Mouse (Mus musculus) forebrain, embryonic 12.5 days (tissue): ENCODE results near the gene Alpl. TPM values are rescaled to one million over a fixed set of nuclear protein-coding genes. Genes with fewer than 3 reads are reported as not detected.

ENCODE experiments used
- ATAC-seq: fragments of 200-750 bp; cut with Nextera tagmentation; 2 replicates; pipeline ENCODE4 v1.8.0; 2017; ENCODE audit warnings: moderate TSS enrichment; ENCODE audit not compliant: low FRiP score
- H3K27ac ChIP-seq: fragments of 300-500 bp; sonication (generic); 2 replicates; pipeline ENCODE4 v1.5.1; 2016; ENCODE audit warnings: mild to moderate bottlenecking
- H3K27me3 ChIP-seq: fragments of 300-500 bp; sonication (generic); 2 replicates; pipeline ENCODE4 v1.6.1; 2016; ENCODE audit warnings: mild to moderate bottlenecking
- H3K36me3 ChIP-seq: fragments of 300-500 bp; sonication (generic); replicated peaks from 2 replicates; pipeline ENCODE4 v1.6.1; 2016; ENCODE audit warnings: mild to moderate bottlenecking
- H3K4me1 ChIP-seq: fragments of 300-500 bp; sonication (generic); 2 replicates; pipeline ENCODE4 v1.6.1; 2016
- H3K4me2 ChIP-seq: fragments of 300-500 bp; sonication (generic); 2 replicates; pipeline ENCODE4 v1.6.1; 2016; ENCODE audit warnings: mild to moderate bottlenecking, moderate library complexity
- H3K4me3 ChIP-seq: fragments of 300-500 bp; sonication (generic); replicated peaks from 2 replicates; pipeline ENCODE4 v1.5.1; 2016; ENCODE audit warnings: mild to moderate bottlenecking
- H3K9ac ChIP-seq: fragments of 300-500 bp; sonication (generic); 2 replicates; pipeline ENCODE4 v1.6.1; 2016; ENCODE audit warnings: mild to moderate bottlenecking
- H3K9me3 ChIP-seq: fragments of 300-500 bp; sonication (generic); 2 replicates; pipeline ENCODE4 v1.6.1; 2016
- WGBS: fragments of 180-500 bp; shearing (Covaris S2); methylation state at CpG from one replicate; pipeline ENCODE4 v1.1.7; 2016; 5-methylcytosine and 5-hydroxymethylcytosine counted together
- polyA plus RNA-seq: library from polyadenylated mRNA; unstranded; fragments of >200 nt; fragmentation: Nextera tagmentation; extraction: Ambion mirVana; gene quantifications from 2 replicates; pipeline ENCODE4 v1.2.1, GENCODE M21; 2016

The Alpl gene
- polyA plus RNA-seq, 1 experiment from 2014 or later, result 13.1 TPM

- Histone ChIP-seq H3K4me1 (peaks cover 13% of the 10 kb centered on the region), H3K36me3 (no peaks in the 10 kb centered on the region), H3K27me3 (no peaks in the 10 kb centered on the region), H3K27ac (no peak overlapping the region), H3K4me3 (no peak overlapping the region), H3K9ac (no peak overlapping the region), H3K4me2 (no peak overlapping the region), H3K9me3 (no peaks in the 10 kb centered on the region)
- no peak for ATAC-seq
- WGBS, result 85% methylated on average over 9 of the region's 9 CpGs
Measured at GRCm38 (mm10) chr4:137747091-137747490, 49.1 kb downstream of the Alpl start.

- 59% methylated on average over 13 of the region's 13 CpGs for WGBS
- no peak overlapping the region for H3K27ac ChIP-seq
Measured at GRCm38 (mm10) chr4:137744433-137744918, 51.7 kb downstream of the Alpl start.

GRCm38 (mm10) chr4:137743791-137744190 is 52.4 kb downstream of the Alpl start:
- peaks cover 11% of the 10 kb centered on the region for H3K4me1 ChIP-seq
- no peaks in the 10 kb centered on the region for H3K9me3 ChIP-seq
- WGBS, result 69% methylated on average over 7 of the region's 7 CpGs
- H3K36me3 ChIP-seq, result no peaks in the 10 kb centered on the region
- H3K4me3 ChIP-seq, result no peak overlapping the region
- H3K27ac ChIP-seq, result no peak overlapping the region
- ATAC-seq, result no peak
- no peak overlapping the region for H3K9ac ChIP-seq
- H3K27me3 ChIP-seq, result no peaks in the 10 kb centered on the region
- no peak overlapping the region for H3K4me2 ChIP-seq

More at GRCm38 (mm10) chr4:137744433-137744918, 51.7 kb downstream of the Alpl start:
- H3K36me3 ChIP-seq, result no peaks in the 10 kb centered on the region
- 0 out of 2 replicates have a peak, but pooled peaks have one; percentile 20 for ATAC-seq
- H3K4me2 ChIP-seq, result no peak overlapping the region
- peaks cover 9% of the 10 kb centered on the region for H3K4me1 ChIP-seq
- H3K4me3 ChIP-seq, result no peak overlapping the region
- H3K9me3 ChIP-seq, result no peaks in the 10 kb centered on the region
- no peaks in the 10 kb centered on the region for H3K27me3 ChIP-seq
- no peak overlapping the region for H3K9ac ChIP-seq

GRCm38 (mm10) chr4:137740350-137740749 is 55.8 kb downstream of the Alpl start:
- 84% methylated on average over 7 of the region's 7 CpGs for WGBS
- Histone ChIP-seq H3K4me3 (no peak overlapping the region), H3K27me3 (no peaks in the 10 kb centered on the region), H3K36me3 (no peaks in the 10 kb centered on the region), H3K4me2 (no peak overlapping the region), H3K9ac (no peak overlapping the region), H3K4me1 (peaks cover 18% of the 10 kb centered on the region), H3K27ac (no peak overlapping the region), H3K9me3 (no peaks in the 10 kb centered on the region)
- ATAC-seq, result no peak

- ATAC-seq, result peak; percentile 85
- H3K9ac ChIP-seq, result no peak overlapping the region
- 51% methylated on average over 9 of the region's 9 CpGs for WGBS
- H3K4me1 ChIP-seq, result peaks cover 14% of the 10 kb centered on the region
- H3K9me3 ChIP-seq, result no peaks in the 10 kb centered on the region
- H3K4me2 ChIP-seq, result peak overlapping the region; percentile 35
- no peaks in the 10 kb centered on the region for H3K36me3 ChIP-seq
- no peaks in the 10 kb centered on the region for H3K27me3 ChIP-seq
- H3K4me3 ChIP-seq, result no peak overlapping the region
- H3K27ac ChIP-seq, result no peak overlapping the region
Measured at GRCm38 (mm10) chr4:137739151-137739923, 56.8 kb downstream of the Alpl start.

GRCm38 (mm10) chr4:137737760-137738159 is 58.4 kb downstream of the Alpl start:
- Histone ChIP-seq H3K4me3 (no peak overlapping the region), H3K36me3 (no peaks in the 10 kb centered on the region), H3K9ac (no peak overlapping the region), H3K27me3 (peaks cover 9% of the 10 kb centered on the region; the same call in 1 of the 2 replicates), H3K4me2 (no peak overlapping the region), H3K27ac (no peak overlapping the region), H3K9me3 (no peaks in the 10 kb centered on the region), H3K4me1 (peaks cover 14% of the 10 kb centered on the region)
- ATAC-seq, result no peak
- WGBS, result 74% methylated on average over 3 of the region's 3 CpGs

GRCm38 (mm10) chr4:137736220-137736701 is 59.9 kb downstream of the Alpl start:
- Histone ChIP-seq H3K27ac (no peak overlapping the region), H3K9ac (no peak overlapping the region), H3K4me2 (no peak overlapping the region), H3K9me3 (no peaks in the 10 kb centered on the region), H3K4me3 (no peak overlapping the region), H3K27me3 (peaks cover 15% of the 10 kb centered on the region), H3K36me3 (no peaks in the 10 kb centered on the region), H3K4me1 (peaks cover 14% of the 10 kb centered on the region)
- no peak for ATAC-seq
- WGBS, result 57% methylated on average over 11 of the region's 11 CpGs

- H3K9ac ChIP-seq, result no peak overlapping the region
- no peak overlapping the region for H3K4me3 ChIP-seq
- peaks cover 25% of the 10 kb centered on the region for H3K4me1 ChIP-seq
- H3K27ac ChIP-seq, result no peak overlapping the region
- peaks cover 39% of the 10 kb centered on the region for H3K27me3 ChIP-seq
- no peaks in the 10 kb centered on the region for H3K36me3 ChIP-seq
- H3K4me2 ChIP-seq, result no peak overlapping the region
- 72% methylated on average over 5 of the region's 5 CpGs for WGBS
- no peaks in the 10 kb centered on the region for H3K9me3 ChIP-seq
- ATAC-seq, result no peak
Measured at GRCm38 (mm10) chr4:137733459-137733858, 62.7 kb downstream of the Alpl start.

GRCm38 (mm10) chr4:137732962-137733361 is 63.2 kb downstream of the Alpl start:
- 93% methylated on average over 3 of the region's 3 CpGs for WGBS

GRCm38 (mm10) chr4:137732361-137732760 is 63.8 kb downstream of the Alpl start:
- Histone ChIP-seq H3K4me3 (no peak overlapping the region), H3K27me3 (peaks cover 49% of the 10 kb centered on the region), H3K36me3 (no peaks in the 10 kb centered on the region), H3K9me3 (no peaks in the 10 kb centered on the region), H3K27ac (no peak overlapping the region), H3K4me2 (no peak overlapping the region), H3K4me1 (peaks cover 36% of the 10 kb centered on the region), H3K9ac (no peak overlapping the region)
- 72% methylated on average over 3 of the region's 3 CpGs for WGBS
- ATAC-seq, result no peak

More at GRCm38 (mm10) chr4:137732962-137733361, 63.2 kb downstream of the Alpl start:
- Histone ChIP-seq H3K4me2 (no peak overlapping the region), H3K27me3 (peaks cover 44% of the 10 kb centered on the region), H3K4me1 (peaks cover 30% of the 10 kb centered on the region), H3K4me3 (no peak overlapping the region), H3K9me3 (no peaks in the 10 kb centered on the region), H3K36me3 (no peaks in the 10 kb centered on the region), H3K27ac (no peak overlapping the region), H3K9ac (no peak overlapping the region)
- ATAC-seq, result no peak

GRCm38 (mm10) chr4:137731891-137732290 is 64.3 kb downstream of the Alpl start:
- Histone ChIP-seq H3K4me1 (peaks cover 41% of the 10 kb centered on the region), H3K27ac (no peak overlapping the region), H3K9me3 (no peaks in the 10 kb centered on the region), H3K4me3 (no peak overlapping the region), H3K27me3 (peaks cover 52% of the 10 kb centered on the region), H3K4me2 (no peak overlapping the region), H3K36me3 (no peaks in the 10 kb centered on the region), H3K9ac (no peak overlapping the region)
- no peak for ATAC-seq
- WGBS, result 69% methylated on average over 10 of the region's 10 CpGs

- Histone ChIP-seq H3K9ac (no peak overlapping the region), H3K27me3 (peaks cover 54% of the 10 kb centered on the region), H3K36me3 (no peaks in the 10 kb centered on the region), H3K9me3 (no peaks in the 10 kb centered on the region), H3K4me3 (no peak overlapping the region), H3K27ac (no peak overlapping the region), H3K4me1 (peaks cover 35% of the 10 kb centered on the region), H3K4me2 (no peak overlapping the region)
- WGBS, result 82% methylated on average over 8 of the region's 8 CpGs
- no peak for ATAC-seq
Measured at GRCm38 (mm10) chr4:137730757-137731156, 65.4 kb downstream of the Alpl start.

GRCm38 (mm10) chr4:137730134-137730533 is 66.0 kb downstream of the Alpl start:
- no peak overlapping the region for H3K27ac ChIP-seq
- no peak overlapping the region for H3K9ac ChIP-seq
- no peak overlapping the region for H3K4me2 ChIP-seq
- peaks cover 31% of the 10 kb centered on the region for H3K4me1 ChIP-seq
- H3K4me3 ChIP-seq, result no peak overlapping the region
- no peaks in the 10 kb centered on the region for H3K36me3 ChIP-seq
- peaks cover 56% of the 10 kb centered on the region for H3K27me3 ChIP-seq
- 0 out of 2 replicates have a peak, but pooled peaks have one; percentile 36 for ATAC-seq
- WGBS, result 16% methylated on average over 3 of the region's 3 CpGs
- H3K9me3 ChIP-seq, result no peaks in the 10 kb centered on the region
